Mouse (Mus musculus) gastrocnemius, postnatal 36 days (tissue): ENCODE results near the gene Acp6. TPM values are rescaled to one million over a fixed set of nuclear protein-coding genes. Genes with fewer than 3 reads are reported as not detected.

Experiments used
- DNase-seq, 2 experiments: peaks; one replicate each; pipeline ENCODE4 v3.0.0; 2022
- intact Hi-C: fragments of 180-260 bp; cut with DNase I; formaldehyde crosslinking; loops from one replicate; pipeline ENCODE4 v1.15.1; 2025
- total RNA-seq, 2 experiments: library from RNA; stranded (reverse); gene quantifications; 2 replicates each; pipeline ENCODE4 v1.2.3; 2021

Acp6 gene
- total RNA-seq, 2 experiments from 2014 or later, result 20.5 to 20.6 TPM

DNA sequence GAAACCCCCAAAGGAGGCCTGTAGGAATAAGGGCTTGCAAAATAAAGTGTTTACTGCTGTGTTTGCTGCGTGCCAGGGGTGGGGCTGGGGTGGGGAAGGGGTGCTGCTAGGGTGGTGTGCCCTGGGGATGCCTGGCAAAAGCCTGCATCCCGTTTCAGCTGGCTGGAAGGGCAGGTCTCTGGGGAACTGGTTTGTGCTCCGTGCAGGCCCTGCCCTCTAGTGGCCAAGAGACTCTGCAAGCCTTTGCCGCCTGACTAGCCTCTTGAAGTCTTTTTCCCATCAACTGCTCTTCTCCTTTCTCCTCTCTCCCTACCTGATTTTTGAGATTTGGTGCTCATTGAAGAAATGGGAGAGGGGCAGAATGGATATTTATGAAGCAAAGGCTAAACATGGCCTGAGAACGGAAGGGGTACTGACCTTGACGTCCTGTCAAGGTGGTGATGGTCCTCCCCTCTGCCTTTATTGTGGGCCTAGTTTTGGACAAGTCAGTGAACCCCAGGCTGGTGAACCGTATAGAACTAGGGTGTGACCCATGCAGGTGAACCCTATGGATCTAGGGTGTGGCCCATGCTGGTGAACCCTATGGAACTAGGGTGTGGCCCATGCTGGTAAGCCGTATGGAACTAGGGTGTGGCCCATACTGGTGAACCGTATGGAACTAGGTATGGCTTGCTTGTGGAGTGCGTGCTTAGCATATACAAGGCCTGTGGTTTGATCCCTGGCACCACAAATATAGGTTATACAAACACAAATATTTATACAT, 26.7 kb downstream of the Acp6 start:
- intact Hi-C loops, result loop anchor here (2.0 kb wide), 2 partner anchors 108 to 248 kb away; no protein-coding TSS in a partner anchor
- peak; percentile 41 to 49 for DNase-seq

GRCm38 (mm10) chr3:97196571-97196970, 38.0 kb downstream of the Acp6 start:
- DNase-seq, result no peak
- intact Hi-C loops, result no loop called here

DNA sequence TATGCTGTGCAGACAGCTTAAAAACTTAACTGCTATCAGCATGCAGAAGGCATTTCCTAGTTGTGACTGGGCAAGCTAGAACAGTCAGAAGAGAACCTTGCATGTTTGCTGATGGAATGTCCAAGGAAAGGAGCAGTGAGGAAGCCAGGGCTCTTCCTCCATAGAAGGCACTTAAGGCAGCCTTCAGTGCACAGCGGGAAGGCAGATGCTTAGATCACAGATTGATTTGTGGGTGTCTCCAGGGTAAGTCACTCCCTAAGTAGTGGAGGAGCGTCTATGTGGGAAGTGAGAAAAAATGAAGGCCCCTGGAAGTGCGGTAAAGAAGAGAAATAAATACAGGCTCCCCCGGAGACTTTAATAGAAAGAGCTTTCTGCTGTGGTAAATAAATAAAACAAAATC, 40.7 kb downstream of the Acp6 start:
- intact Hi-C loops, result no loop called here

GRCm38 (mm10) chr3:97201943-97202342, 43.4 kb downstream of the Acp6 start:
- intact Hi-C loops, result loop anchor here (1.0 kb wide), 1 partner anchor 136 kb away; no protein-coding TSS in a partner anchor
- DNase-seq, result peak; percentile 43 to 47

More for the DNA sequence above, 40.7 kb downstream of the Acp6 start:
- DNase-seq, result no peak

- intact Hi-C loops, result no loop called here
- DNase-seq, result no peak
Observed at GRCm38 (mm10) chr3:97203880-97204279, 45.3 kb downstream of the Acp6 start.

- no peak for DNase-seq
- intact Hi-C loops, result no loop called here
Observed at GRCm38 (mm10) chr3:97206521-97206920, 47.9 kb downstream of the Acp6 start.

- intact Hi-C loops, result no loop called here
- DNase-seq, result no peak
Observed at GRCm38 (mm10) chr3:97209351-97209750, 50.8 kb downstream of the Acp6 start.

DNA sequence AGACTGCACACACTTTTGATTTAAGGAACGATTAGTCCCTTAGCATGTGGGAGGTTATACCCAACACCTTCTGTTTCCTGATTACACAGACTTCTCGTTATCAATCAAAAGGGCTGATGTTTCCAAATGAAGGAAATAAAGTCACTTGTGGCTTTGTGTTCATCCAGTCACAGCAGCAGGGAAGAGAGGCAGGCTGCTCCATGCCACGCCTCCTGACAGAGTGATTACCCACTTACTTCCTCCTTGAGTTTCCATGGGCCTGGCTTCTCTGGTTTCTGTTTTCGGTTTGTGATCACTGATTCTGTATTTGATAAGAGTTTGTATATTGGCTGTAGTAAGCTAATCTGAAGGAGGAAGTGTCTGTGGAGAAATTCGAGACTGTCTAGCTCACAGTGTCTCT, 52.6 kb downstream of the Acp6 start:
- intact Hi-C loops, result no loop called here
- DNase-seq, result no peak

- intact Hi-C loops, result no loop called here
- DNase-seq, result no peak
Observed at GRCm38 (mm10) chr3:97213871-97214270, 55.3 kb downstream of the Acp6 start.

- DNase-seq, result no peak
- intact Hi-C loops, result no loop called here
Observed at GRCm38 (mm10) chr3:97214439-97214838, 55.9 kb downstream of the Acp6 start.

DNA sequence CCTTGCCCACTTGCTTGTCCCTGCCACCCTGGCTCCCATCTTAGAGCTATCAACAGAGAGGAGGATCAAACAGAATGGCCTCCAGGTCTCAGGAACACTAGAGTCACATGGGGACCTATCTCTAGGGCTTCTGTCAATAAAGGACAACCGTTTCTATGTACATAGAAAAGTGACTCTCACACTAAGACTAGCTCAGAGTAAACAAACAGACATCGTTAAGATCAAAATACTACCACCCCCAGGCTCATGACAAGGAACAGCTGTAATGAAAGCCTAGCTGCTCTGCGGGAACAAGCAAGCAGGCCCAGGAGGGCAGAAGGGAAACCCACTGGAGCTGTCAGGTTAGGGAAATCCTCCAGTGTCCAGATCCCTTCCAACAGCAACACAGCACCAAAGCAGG, 56.9 kb downstream of the Acp6 start:
- no peak for DNase-seq
- intact Hi-C loops, result no loop called here

DNA sequence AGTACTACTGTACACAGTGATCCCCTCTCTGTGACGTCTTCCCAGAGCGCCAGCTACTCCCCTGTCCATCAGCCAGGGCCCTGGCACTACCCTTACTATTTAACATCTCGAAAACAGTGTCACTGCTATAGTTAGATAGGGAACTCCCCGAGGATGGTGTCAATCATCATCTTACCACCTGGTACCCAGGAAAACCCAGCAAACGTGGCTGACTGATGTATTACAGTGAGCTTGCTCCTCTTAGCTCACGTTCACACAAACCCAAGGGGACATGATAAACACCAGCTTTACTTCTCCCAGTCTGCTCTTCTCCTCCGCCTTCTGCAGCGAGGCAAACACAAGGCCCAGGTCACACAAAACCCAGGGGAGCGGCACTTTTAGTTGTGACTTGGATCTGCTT, 64.7 kb downstream of the Acp6 start:
- no peak for DNase-seq
- intact Hi-C loops, result no loop called here

DNA sequence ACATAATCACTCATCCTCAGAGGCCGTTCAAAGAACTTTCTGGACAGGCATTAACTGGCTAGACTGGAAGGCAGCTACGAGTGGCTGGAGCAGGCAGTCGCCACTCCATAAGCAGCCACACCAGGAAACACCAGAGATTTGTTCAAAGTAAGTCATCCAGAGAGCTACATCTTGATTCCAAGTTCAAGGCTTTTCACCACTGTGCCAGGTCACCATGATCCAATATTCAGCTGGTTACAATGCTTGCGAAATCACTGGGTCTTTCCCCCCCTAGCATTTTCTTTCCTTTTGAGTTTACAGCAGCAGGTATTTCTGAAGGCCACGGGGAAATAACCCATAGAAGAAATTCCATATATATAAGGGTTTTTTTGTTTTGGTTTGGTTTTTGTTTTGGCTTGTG, 66.7 kb downstream of the Acp6 start:
- DNase-seq, result no peak
- intact Hi-C loops, result no loop called here

- intact Hi-C loops, result loop anchor here (1.0 kb wide), 1 partner anchor 71 kb away; the partner anchor contains the start of gene Bcl9
- no peak for DNase-seq
Observed at GRCm38 (mm10) chr3:97226719-97227118, 68.1 kb downstream of the Acp6 start.

Other genes starting within 250 kb of the Acp6 start
- gene Gja8, start 232.8 kb upstream of the Acp6 start, total RNA-seq, result not detected
- gene Bcl9, start 139.1 kb downstream of the Acp6 start, total RNA-seq, result 1 to 10 TPM; 2.4 to 3.6 TPM